Mouse (Mus musculus) fat pad, adult 2 months (tissue): Measurements from ENCODE around the gene Gm49336.

Experiments used
- DNase-seq: peaks from one replicate; pipeline ENCODE4 v3.0.0-alpha.2; 2011; ENCODE audit warnings: low read depth, low spot score; ENCODE audit errors: extremely low read depth

Gene Gm49336

DNA sequence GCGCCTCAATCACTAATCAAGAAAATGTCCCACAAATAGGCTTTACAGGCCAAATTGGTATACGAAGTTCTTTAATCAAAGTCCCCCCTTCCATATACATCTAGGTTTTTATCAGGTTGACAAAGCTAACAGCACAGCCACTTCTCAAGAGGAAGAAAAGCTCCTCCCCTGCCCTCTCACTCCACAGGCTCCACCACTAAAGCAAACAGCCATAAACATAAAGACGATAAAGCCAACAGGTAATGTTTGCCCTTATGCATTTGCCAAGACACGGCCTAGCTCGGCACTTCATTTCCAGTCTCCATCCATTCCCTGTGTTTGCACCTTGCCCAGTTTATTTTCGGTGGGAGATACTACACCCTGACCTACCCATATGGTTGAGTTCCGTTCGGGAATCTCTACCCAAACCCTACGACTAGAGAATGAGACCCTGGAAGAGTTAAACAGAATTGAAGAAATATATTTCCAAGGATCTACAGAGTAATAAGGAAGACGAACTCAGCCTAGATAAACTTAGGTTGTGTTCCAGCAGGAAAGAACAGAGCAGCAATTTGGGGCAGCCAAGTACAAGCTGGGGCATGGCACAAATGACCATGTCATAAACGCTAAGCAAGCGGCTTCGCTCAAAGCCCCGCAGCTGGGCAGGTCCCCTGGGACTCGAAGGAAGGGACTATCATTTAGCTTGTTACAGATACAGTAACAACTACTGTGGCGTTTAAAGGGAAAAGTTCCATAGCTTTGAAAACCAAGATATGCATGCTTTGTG is 80.3 kb downstream of the Gm49336 start:
- DNase-seq: no peak

DNA sequence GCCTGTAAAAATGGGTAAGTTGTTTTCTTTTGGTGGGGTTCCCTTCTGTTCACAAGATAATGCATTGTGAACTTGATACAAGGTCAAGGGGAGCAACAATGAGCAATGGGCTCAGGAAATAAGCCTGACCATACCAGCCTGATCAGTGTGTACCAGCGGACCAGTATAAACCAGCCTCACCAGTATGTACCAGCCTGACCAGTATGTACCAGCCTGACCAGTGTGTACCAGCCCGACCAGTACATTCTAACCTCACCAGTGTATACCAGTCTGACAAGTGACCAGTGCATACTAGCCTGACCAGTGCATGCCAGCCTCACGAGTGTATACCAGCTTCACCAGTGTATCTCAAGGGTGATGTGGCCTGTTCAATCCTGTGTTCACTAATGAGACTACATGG is 87.9 kb downstream of the Gm49336 start:
- no peak for DNase-seq
